Mouse (Mus musculus) forebrain, embryonic 12.5 days (tissue): ENCODE data around the gene Trappc6b. TPM values are rescaled to one million over a fixed set of nuclear protein-coding genes. Genes with fewer than 3 reads are reported as not detected.

ENCODE experiments used
- ATAC-seq: fragments of 200-750 bp; cut with Nextera tagmentation; 2 replicates; pipeline ENCODE4 v1.8.0; 2017; ENCODE audit warnings: moderate TSS enrichment; ENCODE audit not compliant: low FRiP score
- H3K27ac ChIP-seq: fragments of 300-500 bp; sonication (generic); 2 replicates; pipeline ENCODE4 v1.5.1; 2016; ENCODE audit warnings: mild to moderate bottlenecking
- H3K27me3 ChIP-seq: fragments of 300-500 bp; sonication (generic); 2 replicates; pipeline ENCODE4 v1.6.1; 2016; ENCODE audit warnings: mild to moderate bottlenecking
- H3K36me3 ChIP-seq: fragments of 300-500 bp; sonication (generic); replicated peaks from 2 replicates; pipeline ENCODE4 v1.6.1; 2016; ENCODE audit warnings: mild to moderate bottlenecking
- H3K4me1 ChIP-seq: fragments of 300-500 bp; sonication (generic); 2 replicates; pipeline ENCODE4 v1.6.1; 2016
- H3K4me2 ChIP-seq: fragments of 300-500 bp; sonication (generic); 2 replicates; pipeline ENCODE4 v1.6.1; 2016; ENCODE audit warnings: mild to moderate bottlenecking, moderate library complexity
- H3K4me3 ChIP-seq: fragments of 300-500 bp; sonication (generic); replicated peaks from 2 replicates; pipeline ENCODE4 v1.5.1; 2016; ENCODE audit warnings: mild to moderate bottlenecking
- H3K9ac ChIP-seq: fragments of 300-500 bp; sonication (generic); 2 replicates; pipeline ENCODE4 v1.6.1; 2016; ENCODE audit warnings: mild to moderate bottlenecking
- H3K9me3 ChIP-seq: fragments of 300-500 bp; sonication (generic); 2 replicates; pipeline ENCODE4 v1.6.1; 2016
- WGBS: fragments of 180-500 bp; shearing (Covaris S2); methylation state at CpG from one replicate; pipeline ENCODE4 v1.1.7; 2016; 5-methylcytosine and 5-hydroxymethylcytosine counted together
- polyA plus RNA-seq: library from polyadenylated mRNA; unstranded; fragments of >200 nt; fragmentation: Nextera tagmentation; extraction: Ambion mirVana; gene quantifications from 2 replicates; pipeline ENCODE4 v1.2.1, GENCODE M21; 2016

Gene Trappc6b
- polyA plus RNA-seq, 1 experiment from 2014 or later = 106 TPM

DNA sequence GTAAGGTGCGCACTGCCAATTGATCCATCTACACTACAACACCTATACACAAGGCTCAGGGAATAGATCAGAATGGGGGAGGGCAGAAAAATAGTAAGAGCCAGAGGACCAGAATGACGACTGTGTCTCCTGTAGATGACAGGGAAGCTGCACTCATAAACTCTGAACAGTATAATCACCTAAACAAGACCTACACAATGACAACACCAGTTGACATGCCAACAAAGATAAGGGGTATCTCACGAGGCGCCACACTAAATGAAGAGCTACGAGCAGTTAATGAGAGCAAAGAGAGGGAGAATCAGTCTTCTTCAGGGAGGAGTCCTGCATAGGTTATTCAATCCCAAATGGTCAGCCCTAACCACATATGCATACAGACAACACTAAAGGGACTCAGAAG lies 8.1 kb downstream of the Trappc6b start:
- WGBS = 85% methylated on average over 5 of the region's 5 CpGs
- no peak overlapping the region for H3K4me3 ChIP-seq
- no peak overlapping the region for H3K4me2 ChIP-seq
- no peak overlapping the region for H3K27ac ChIP-seq
- no peaks in the 10 kb centered on the region for H3K9me3 ChIP-seq
- H3K9ac ChIP-seq = no peak overlapping the region
- no peak for ATAC-seq
- H3K4me1 ChIP-seq = no peaks in the 10 kb centered on the region
- no peaks in the 10 kb centered on the region for H3K27me3 ChIP-seq
- H3K36me3 ChIP-seq = peaks cover 34% of the 10 kb centered on the region

DNA sequence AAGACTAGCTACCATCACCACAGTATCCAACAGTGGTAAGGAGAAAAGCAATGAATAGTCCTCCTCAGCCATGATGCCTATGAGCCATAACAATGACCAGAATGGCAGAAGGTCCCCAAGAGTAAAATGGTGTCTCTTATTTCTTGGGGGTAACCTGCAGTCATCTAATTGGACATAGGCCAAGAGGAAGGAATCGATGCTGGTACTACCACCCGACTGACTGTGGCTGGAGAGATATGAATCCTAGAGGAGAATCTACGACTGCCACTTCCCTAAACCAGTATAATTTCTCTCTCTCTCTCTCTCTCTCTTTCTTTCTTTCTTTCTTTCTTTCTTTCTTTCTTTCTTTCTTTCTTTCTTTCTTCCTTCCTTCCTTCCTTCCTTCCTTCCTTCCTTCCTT lies 8.8 kb downstream of the Trappc6b start:
- no peak overlapping the region for H3K4me2 ChIP-seq
- no peak overlapping the region for H3K27ac ChIP-seq
- H3K27me3 ChIP-seq = no peaks in the 10 kb centered on the region
- 93% methylated on average over 3 of the region's 3 CpGs for WGBS
- ATAC-seq = no peak
- no peaks in the 10 kb centered on the region for H3K4me1 ChIP-seq
- no peak overlapping the region for H3K4me3 ChIP-seq
- no peaks in the 10 kb centered on the region for H3K9me3 ChIP-seq
- H3K36me3 ChIP-seq = peaks cover 35% of the 10 kb centered on the region
- H3K9ac ChIP-seq = no peak overlapping the region

DNA sequence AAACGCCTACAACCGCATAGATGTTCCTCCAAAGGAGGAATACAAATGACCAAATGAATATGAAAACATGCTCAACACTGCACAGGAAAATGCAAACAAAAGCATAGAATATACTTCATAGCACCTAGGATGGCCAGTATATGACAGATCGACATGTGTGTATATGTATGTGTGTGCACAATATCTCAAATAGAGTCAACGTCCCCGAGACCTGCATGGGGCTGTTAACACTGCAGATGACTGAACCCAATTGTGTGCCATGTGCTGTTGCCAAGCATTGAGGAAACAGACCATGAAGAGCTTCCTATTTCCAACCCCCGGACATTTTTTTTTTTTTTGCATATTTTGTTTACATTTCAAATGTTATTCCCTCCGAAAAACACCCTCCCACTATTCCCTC lies 20.4 kb downstream of the Trappc6b start:
- 38% methylated on average over 7 of the region's 7 CpGs for WGBS
- no peak for ATAC-seq
- no peaks in the 10 kb centered on the region for H3K4me1 ChIP-seq

DNA sequence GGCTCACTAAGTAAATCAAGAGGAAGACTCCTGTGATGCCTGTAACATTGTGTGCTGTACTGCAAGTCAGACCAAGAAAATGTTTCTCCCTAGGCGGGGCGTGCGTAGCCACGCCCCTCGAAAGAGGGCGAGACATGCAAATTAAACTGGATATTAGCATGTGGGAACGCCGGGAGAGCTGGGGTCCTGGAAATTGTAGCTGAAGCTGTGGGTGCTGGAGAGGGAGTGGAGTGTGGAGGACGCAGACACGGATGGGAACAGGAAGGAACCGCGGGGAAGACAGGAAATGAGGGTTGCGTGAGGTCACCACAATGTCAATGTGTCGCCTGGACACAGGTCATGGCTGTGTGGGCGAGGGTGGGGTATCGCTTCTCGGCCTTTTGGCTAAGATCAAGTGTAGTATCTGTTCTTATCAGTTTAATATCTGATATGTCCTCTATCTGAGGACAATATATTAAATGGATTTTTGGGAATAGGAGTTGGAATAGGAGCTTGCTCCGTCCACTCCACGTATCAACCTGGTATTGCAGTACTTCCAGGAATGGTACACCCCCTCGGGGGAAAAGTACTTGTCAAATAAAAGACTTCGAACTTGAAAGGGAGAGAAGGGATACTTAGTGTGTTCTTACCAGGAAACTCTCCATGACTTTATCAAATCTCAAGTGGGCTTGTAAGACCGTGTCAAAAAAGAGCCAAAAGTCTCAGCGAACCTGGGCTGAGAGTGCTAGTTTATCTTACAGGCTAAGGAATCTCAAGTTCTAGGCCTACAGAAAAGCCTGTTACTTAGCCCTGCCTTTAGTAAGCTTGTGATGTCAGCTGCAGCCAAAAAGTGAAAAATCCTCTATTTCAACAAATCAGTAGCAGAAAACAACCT lies 21.1 kb downstream of the Trappc6b start:
- H3K4me2 ChIP-seq = peak overlapping the region; percentile 38
- WGBS = 3% methylated on average over 23 of the region's 23 CpGs
- H3K27me3 ChIP-seq = no peaks in the 10 kb centered on the region
- H3K4me3 ChIP-seq = peak overlapping the region; percentile 10; the same call in 1 of the 2 replicates
- no peaks in the 10 kb centered on the region for H3K4me1 ChIP-seq
- H3K27ac ChIP-seq = peak overlapping the region; percentile 63
- no peak overlapping the region for H3K9ac ChIP-seq
- ATAC-seq = peak; percentile 88
- peaks cover 36% of the 10 kb centered on the region for H3K36me3 ChIP-seq
- no peaks in the 10 kb centered on the region for H3K9me3 ChIP-seq

More for the DNA sequence above, 20.4 kb downstream of the Trappc6b start:
- Histone ChIP-seq H3K4me3 (no peak overlapping the region), H3K9me3 (no peaks in the 10 kb centered on the region), H3K27me3 (no peaks in the 10 kb centered on the region), H3K36me3 (peaks cover 42% of the 10 kb centered on the region), H3K4me2 (no peak overlapping the region), H3K27ac (0 out of 2 replicates have a peak overlapping the region, but pooled peaks have one; percentile 1), H3K9ac (no peak overlapping the region)

DNA sequence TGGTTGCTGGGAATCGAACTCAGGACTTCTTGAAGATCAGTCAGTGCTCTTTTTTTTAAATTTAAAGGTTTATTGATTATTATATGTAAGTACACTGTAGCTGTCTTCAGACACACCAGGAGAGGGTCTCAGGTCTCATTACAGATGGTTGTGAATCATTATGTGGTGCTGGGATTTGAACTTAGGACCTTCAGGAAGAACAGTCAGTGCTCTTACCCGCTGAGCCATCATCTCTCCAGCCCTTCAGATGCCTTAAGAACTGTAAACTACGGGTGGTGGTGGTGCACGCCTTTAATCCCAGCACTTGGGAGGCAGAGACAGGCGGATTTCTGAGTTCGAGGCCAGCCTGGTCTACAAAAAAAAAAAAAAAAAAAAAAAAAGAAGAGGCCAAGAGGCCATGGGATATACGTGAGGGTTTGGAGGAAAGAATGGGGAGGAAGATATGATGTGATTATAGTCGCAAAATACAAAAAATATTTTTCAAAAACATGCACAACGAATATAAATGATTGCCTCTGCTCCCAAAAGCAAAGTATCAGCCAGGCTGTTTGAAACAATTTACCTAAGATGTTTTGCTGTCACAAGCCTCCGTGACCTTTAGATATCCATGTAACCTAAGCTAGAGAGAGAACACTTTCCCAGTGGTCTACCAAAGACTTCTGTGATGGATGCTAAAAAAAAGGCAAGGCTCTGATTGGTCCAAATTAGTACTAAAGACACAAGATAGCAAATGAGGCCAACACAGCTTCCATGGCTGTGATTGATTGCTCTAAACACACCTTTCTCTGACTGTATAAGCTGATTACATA lies 21.9 kb downstream of the Trappc6b start:
- H3K4me3 ChIP-seq = peak overlapping the region; percentile 10; the same call in 1 of the 2 replicates
- ATAC-seq = no peak
- no peaks in the 10 kb centered on the region for H3K9me3 ChIP-seq

DNA sequence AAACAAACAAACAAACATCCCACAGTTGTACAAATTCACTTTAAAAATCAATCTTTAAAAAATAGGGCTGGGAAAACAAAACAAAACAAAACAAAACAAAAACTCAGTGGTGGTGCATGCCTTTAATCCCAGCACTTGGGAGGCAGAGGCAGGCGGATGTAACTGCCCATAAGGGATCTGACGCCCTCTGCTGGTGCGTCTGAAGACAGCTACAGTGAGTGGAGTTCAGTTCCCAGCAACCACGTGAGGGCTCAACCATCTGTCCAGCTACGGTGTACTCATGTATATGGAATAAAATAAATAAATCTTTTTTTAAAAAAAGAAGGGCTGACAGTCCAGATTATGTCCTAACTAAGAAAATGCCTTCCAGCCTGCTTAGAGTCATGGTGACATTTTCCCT lies 29.2 kb downstream of the Trappc6b start:
- no peak overlapping the region for H3K9ac ChIP-seq
- H3K36me3 ChIP-seq = peaks cover 9% of the 10 kb centered on the region
- no peak for ATAC-seq
- no peak overlapping the region for H3K4me3 ChIP-seq
- no peaks in the 10 kb centered on the region for H3K9me3 ChIP-seq
- no peaks in the 10 kb centered on the region for H3K4me1 ChIP-seq
- no peak overlapping the region for H3K4me2 ChIP-seq
- WGBS = 75% methylated on average over 5 of the region's 5 CpGs
- no peak overlapping the region for H3K27ac ChIP-seq
- no peaks in the 10 kb centered on the region for H3K27me3 ChIP-seq

More for the DNA sequence above, 21.9 kb downstream of the Trappc6b start:
- Histone ChIP-seq H3K27ac (peak overlapping the region; percentile 63), H3K9ac (no peak overlapping the region), H3K4me2 (peak overlapping the region; percentile 38), H3K27me3 (no peaks in the 10 kb centered on the region), H3K4me1 (no peaks in the 10 kb centered on the region), H3K36me3 (peaks cover 28% of the 10 kb centered on the region)
- 68% methylated on average over 10 of the region's 10 CpGs for WGBS

DNA sequence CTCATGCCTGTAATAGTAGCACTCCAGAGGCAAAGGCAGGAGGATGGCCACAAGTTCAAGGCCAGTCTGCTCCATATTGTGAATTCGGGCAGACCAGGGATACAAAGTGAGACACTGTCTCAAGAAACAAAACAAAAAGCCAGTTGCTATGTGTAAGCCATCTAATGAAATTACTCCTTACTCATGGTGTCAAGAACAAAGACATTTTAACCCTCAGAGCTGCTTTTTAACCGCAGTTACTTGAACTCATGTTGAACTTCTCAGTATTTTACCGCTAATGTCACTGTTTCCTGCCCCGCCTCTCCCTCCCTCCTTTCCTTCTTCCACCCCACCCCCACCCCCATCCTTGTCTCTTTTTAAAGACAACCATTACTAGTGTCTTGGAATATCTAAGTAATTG lies 40.0 kb downstream of the Trappc6b start:
- no peak overlapping the region for H3K4me3 ChIP-seq
- peaks cover 54% of the 10 kb centered on the region for H3K36me3 ChIP-seq
- ATAC-seq = no peak
- H3K27me3 ChIP-seq = no peaks in the 10 kb centered on the region
- no peak overlapping the region for H3K4me2 ChIP-seq
- H3K9me3 ChIP-seq = no peaks in the 10 kb centered on the region
- no peak overlapping the region for H3K27ac ChIP-seq
- H3K9ac ChIP-seq = no peak overlapping the region
- H3K4me1 ChIP-seq = no peaks in the 10 kb centered on the region
- 93% methylated on average over 4 of the region's 4 CpGs for WGBS

DNA sequence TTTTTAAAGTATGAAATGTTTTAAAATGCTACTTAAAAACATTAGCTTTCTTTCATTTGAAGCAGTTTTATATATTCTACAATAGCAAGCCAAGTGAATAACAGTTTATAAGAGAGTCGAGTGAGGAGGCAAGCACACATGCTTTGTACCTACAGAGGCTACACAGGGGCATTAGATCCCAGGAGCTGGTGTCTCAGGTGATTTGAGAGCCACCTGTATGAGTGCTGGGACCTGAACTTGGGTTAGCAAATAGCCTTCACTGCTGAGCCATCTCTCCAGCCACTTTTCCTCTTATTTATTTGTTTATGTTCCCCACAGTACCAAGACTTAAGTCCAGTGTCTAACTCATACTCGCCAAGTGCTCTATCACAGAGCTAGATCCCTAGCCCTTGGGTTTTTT lies 41.4 kb downstream of the Trappc6b start:
- Histone ChIP-seq H3K27ac (no peak overlapping the region), H3K27me3 (no peaks in the 10 kb centered on the region), H3K36me3 (peaks cover 48% of the 10 kb centered on the region), H3K9ac (no peak overlapping the region), H3K4me2 (no peak overlapping the region), H3K4me1 (no peaks in the 10 kb centered on the region), H3K9me3 (no peaks in the 10 kb centered on the region), H3K4me3 (no peak overlapping the region)
- no peak for ATAC-seq
- WGBS = 88% methylated on average over 2 of the region's 2 CpGs

DNA sequence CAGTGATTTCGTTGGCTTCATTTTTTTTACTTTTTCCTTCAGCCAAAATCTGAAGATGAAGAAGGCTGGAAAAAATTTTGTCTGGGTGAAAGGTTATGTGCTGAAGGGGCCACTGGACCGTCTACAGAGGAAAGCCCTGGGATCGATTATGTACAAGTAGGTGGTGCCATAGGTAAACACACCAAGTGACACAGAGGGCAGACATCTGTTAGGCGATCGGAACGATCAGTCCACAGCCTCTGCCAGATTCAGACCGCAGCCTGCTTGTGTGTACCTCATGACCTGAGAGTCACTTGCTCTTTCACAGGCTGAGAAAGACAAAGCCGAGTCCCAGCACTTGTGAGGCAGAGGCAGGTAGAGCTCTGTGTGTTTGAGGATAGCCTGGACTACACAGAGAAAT lies 43.3 kb downstream of the Trappc6b start:
- 83% methylated on average over 8 of the region's 8 CpGs for WGBS
- Histone ChIP-seq H3K36me3 (peaks cover 45% of the 10 kb centered on the region), H3K9ac (no peak overlapping the region), H3K4me1 (no peaks in the 10 kb centered on the region), H3K9me3 (no peaks in the 10 kb centered on the region), H3K27me3 (no peaks in the 10 kb centered on the region), H3K4me3 (no peak overlapping the region), H3K27ac (no peak overlapping the region), H3K4me2 (no peak overlapping the region)
- no peak for ATAC-seq

DNA sequence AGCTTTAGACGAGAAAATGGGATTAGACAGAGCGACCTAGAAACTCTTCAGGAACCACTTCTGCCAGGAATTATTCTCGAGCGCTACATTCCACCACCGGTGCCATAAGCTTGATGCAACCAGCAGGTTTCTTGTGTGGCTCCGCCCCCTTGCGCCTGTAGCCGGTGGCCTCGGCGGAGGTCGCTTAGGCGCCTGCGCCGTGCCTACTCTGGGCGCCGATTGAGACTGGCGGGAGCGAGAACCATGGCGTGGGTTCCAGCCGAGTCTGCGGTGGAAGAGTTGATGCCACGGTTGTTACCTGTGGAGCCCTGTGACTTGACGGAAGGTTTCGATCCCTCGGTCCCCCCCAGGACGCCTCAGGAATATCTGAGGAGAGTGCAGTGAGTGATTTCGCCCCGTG lies 48.0 kb downstream of the Trappc6b start, which contains the start of gene Gemin2:
Gene Gemin2, plus strand, starts transcription at position 160 of the 400 bp plus-strand sequence.
- peak within 1 kb of the TSS; percentile 77 for H3K4me3 ChIP-seq
- no peaks in the 10 kb centered on the region for H3K9me3 ChIP-seq
- peak within 1 kb of the TSS; percentile 79 for H3K4me2 ChIP-seq
- no peaks in the 10 kb centered on the region for H3K27me3 ChIP-seq
- peaks cover 15% of the 10 kb centered on the region for H3K4me1 ChIP-seq
- ATAC-seq = peak; percentile 75
- WGBS = under 1% methylated on average over 28 of the region's 28 CpGs
- peak within 1 kb of the TSS; percentile 77 for H3K9ac ChIP-seq
- H3K36me3 ChIP-seq = peaks cover 8% of the 10 kb centered on the region
- H3K27ac ChIP-seq = peak within 1 kb of the TSS; percentile 69

DNA sequence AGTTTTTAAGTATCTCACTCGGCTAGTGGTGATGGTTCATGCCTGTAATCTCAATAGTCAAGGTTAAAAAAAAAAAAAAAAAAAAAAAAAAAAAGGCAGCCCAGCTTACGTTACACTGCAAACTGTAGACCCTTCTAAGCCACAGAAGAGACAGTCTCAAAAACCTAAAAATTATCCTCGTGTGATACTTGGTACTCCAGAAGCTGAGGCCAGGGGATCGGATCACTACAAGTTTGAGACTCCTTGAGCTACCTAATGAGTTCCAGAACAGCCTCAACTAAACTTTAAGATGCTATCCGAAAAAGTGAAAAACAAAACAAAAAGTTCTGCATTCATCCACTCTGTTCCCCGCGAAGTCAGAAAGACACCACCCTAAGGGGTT lies 48.6 kb downstream of the Trappc6b start:
- Histone ChIP-seq H3K9me3 (no peaks in the 10 kb centered on the region), H3K4me2 (peak overlapping the region; percentile 79), H3K9ac (peak overlapping the region; percentile 67), H3K27me3 (no peaks in the 10 kb centered on the region), H3K4me1 (peaks cover 15% of the 10 kb centered on the region), H3K4me3 (peak overlapping the region; percentile 77), H3K36me3 (peaks cover 4% of the 10 kb centered on the region; the same call in 1 of the 2 replicates), H3K27ac (peak overlapping the region; percentile 59; the same call in 1 of the 2 replicates)
- 3% methylated on average over 7 of the region's 7 CpGs for WGBS
- ATAC-seq = no peak
